Mouse (Mus musculus) CH12.LX (cell line): ENCODE measurements around the gene Slc5a10. TPM values are rescaled to one million over a fixed set of nuclear protein-coding genes. Genes with fewer than 3 reads are reported as not detected.

Experiments used
- DNase-seq: peaks from one replicate; pipeline ENCODE4 v3.0.0-alpha.2; 2013; ENCODE audit errors: extremely low read depth
- H3K27ac ChIP-seq: 2 replicates; pipeline ENCODE4 v1.5.1; 2012; ENCODE audit warnings: low read depth, mild to moderate bottlenecking, control low read depth, moderate library complexity; ENCODE audit not compliant: insufficient read depth
- H3K27me3 ChIP-seq: replicated peaks from 2 replicates; pipeline ENCODE3; 2012; ENCODE audit warnings: inconsistent platforms
- H3K36me3 ChIP-seq, 2 experiments: replicated peaks in 1 of 2; 2 replicates each; pipeline versions ENCODE3 to v1.6.1; 2012; ENCODE audit warnings: inconsistent platforms in 1 of 2, low read length in 1 of 2, mild to moderate bottlenecking in 1 of 2, mixed read lengths in 1 of 2, moderate library complexity in 1 of 2; ENCODE audit not compliant: control insufficient read depth in 1 of 2, insufficient read depth in 1 of 2
- H3K4me1 ChIP-seq, 2 experiments: 2 replicates each; pipeline ENCODE4 v1.6.1; 2012; ENCODE audit warnings: inconsistent platforms in 1 of 2, moderate library complexity in 1 of 2; ENCODE audit not compliant: insufficient read depth in 2 of 2, control insufficient read depth in 1 of 2
- H3K4me2 ChIP-seq: 2 replicates; pipeline ENCODE4 v1.6.1; 2012; ENCODE audit warnings: low read depth, mild to moderate bottlenecking, control low read depth; ENCODE audit not compliant: poor library complexity, insufficient read depth, severe bottlenecking
- H3K4me3 ChIP-seq, 3 experiments: fragments of 150-350 bp in 1 of 3; sonication (generic) in 1 of 3; replicated peaks in 1 of 3; 2 replicates each; pipeline versions ENCODE3 to v1.5.1; 2011 to 2012; ENCODE audit warnings: low read depth in 2 of 3, low read length in 2 of 3, mild to moderate bottlenecking in 2 of 3, moderate library complexity in 2 of 3, control low read depth in 1 of 3, improper control_type of control experiment in 1 of 3, inconsistent platforms in 1 of 3, mixed read lengths in 1 of 3; ENCODE audit not compliant: poor library complexity in 1 of 3
- H3K79me2 ChIP-seq: replicated peaks from 2 replicates; pipeline ENCODE4 v1.6.1; 2012; ENCODE audit warnings: mild to moderate bottlenecking, moderate library complexity; ENCODE audit not compliant: control insufficient read depth, poor library complexity, insufficient read depth, severe bottlenecking; ENCODE audit errors: extremely low read depth
- H3K9ac ChIP-seq: 2 replicates; pipeline ENCODE4 v1.6.1; 2012; ENCODE audit warnings: low read depth, mild to moderate bottlenecking, control low read depth, moderate library complexity; ENCODE audit not compliant: insufficient read depth
- H3K9me3 ChIP-seq: replicated peaks from 2 replicates; pipeline ENCODE3; 2012; ENCODE audit warnings: low read length, inconsistent platforms, mixed read lengths
- BHLHE40 ChIP-seq: IDR thresholded peaks from 2 replicates; pipeline ENCODE4 v1.6.1; 2011; ENCODE audit warnings: mild to moderate bottlenecking, low read depth, low read length, improper control_type of control experiment
- CHD1 ChIP-seq: IDR thresholded peaks from 2 replicates; pipeline ENCODE4 v1.6.1; 2012; ENCODE audit warnings: low read depth, low read length, improper control_type of control experiment, inconsistent platforms
- CHD2 ChIP-seq: IDR thresholded peaks from 2 replicates; pipeline ENCODE4 v1.6.1; 2011; ENCODE audit warnings: low read length, improper control_type of control experiment
- CTCF ChIP-seq, 2 experiments: IDR thresholded peaks in 1 of 2; conservative IDR thresholded peaks in 1 of 2; 2 replicates each; pipeline ENCODE4 v1.5.1; 2011 to 2012; ENCODE audit warnings: low read depth in 2 of 2, low read length in 2 of 2, improper control_type of control experiment in 1 of 2, inconsistent platforms in 1 of 2, mild to moderate bottlenecking in 1 of 2, moderate library complexity in 1 of 2
- E2F4 ChIP-seq: IDR thresholded peaks from 2 replicates; pipeline ENCODE4 v1.6.1; 2011; ENCODE audit warnings: low read depth, low read length, improper control_type of control experiment; ENCODE audit not compliant: insufficient replicate concordance
- ELF1 ChIP-seq: IDR thresholded peaks from 2 replicates; pipeline ENCODE4 v1.6.1; 2014; ENCODE audit warnings: low read depth, mild to moderate bottlenecking, inconsistent platforms, low read length, improper control_type of control experiment
- EP300 ChIP-seq: IDR thresholded peaks from 2 replicates; pipeline ENCODE4 v1.6.1; 2011; ENCODE audit warnings: low read length, improper control_type of control experiment
- ETS1 ChIP-seq: conservative IDR thresholded peaks from 2 replicates; pipeline ENCODE4 v1.6.1; 2012; ENCODE audit warnings: low read depth, mild to moderate bottlenecking, inconsistent platforms, low read length, improper control_type of control experiment, moderate library complexity
- GABPA ChIP-seq: IDR thresholded peaks from 2 replicates; pipeline ENCODE4 v1.6.1; 2012; ENCODE audit warnings: low read depth, low read length, improper control_type of control experiment, inconsistent platforms; ENCODE audit not compliant: insufficient replicate concordance
- HCFC1 ChIP-seq: IDR thresholded peaks from 2 replicates; pipeline ENCODE4 v1.6.1; 2012; ENCODE audit warnings: low read depth, mild to moderate bottlenecking, inconsistent platforms, low read length, improper control_type of control experiment
- IRF4 ChIP-seq: IDR thresholded peaks from 2 replicates; pipeline ENCODE4 v1.6.1; 2014; ENCODE audit warnings: low read depth, mild to moderate bottlenecking, inconsistent platforms, low read length, improper control_type of control experiment
- JUN ChIP-seq: IDR thresholded peaks from 2 replicates; pipeline ENCODE4 v1.6.1; 2011; ENCODE audit warnings: low read depth, mild to moderate bottlenecking, low read length, improper control_type of control experiment, moderate library complexity; ENCODE audit not compliant: insufficient read depth
- JUND ChIP-seq: conservative IDR thresholded peaks from 2 replicates; pipeline ENCODE4 v1.6.1; 2011; ENCODE audit warnings: low read depth, low read length, improper control_type of control experiment
- KAT2A ChIP-seq: IDR thresholded peaks from 2 replicates; pipeline ENCODE4 v1.6.1; 2012; ENCODE audit warnings: low read length, improper control_type of control experiment, inconsistent platforms; ENCODE audit not compliant: insufficient replicate concordance
- MAFK ChIP-seq: IDR thresholded peaks from 2 replicates; pipeline ENCODE4 v1.6.1; 2011; ENCODE audit warnings: low read length, improper control_type of control experiment; ENCODE audit not compliant: insufficient replicate concordance
- MAX ChIP-seq: IDR thresholded peaks from 2 replicates; pipeline ENCODE4 v1.6.1; 2011; ENCODE audit warnings: low read length, improper control_type of control experiment
- MAZ ChIP-seq: IDR thresholded peaks from 2 replicates; pipeline ENCODE4 v1.6.1; 2012; ENCODE audit warnings: low read depth, mild to moderate bottlenecking, inconsistent platforms, low read length, improper control_type of control experiment, moderate library complexity
- MEF2A ChIP-seq: IDR thresholded peaks from 2 replicates; pipeline ENCODE4 v1.6.1; 2014; ENCODE audit warnings: low read depth, mild to moderate bottlenecking, inconsistent platforms, low read length, improper control_type of control experiment, borderline replicate concordance
- MXI1 ChIP-seq: IDR thresholded peaks from 2 replicates; pipeline ENCODE4 v1.6.1; 2011; ENCODE audit warnings: mild to moderate bottlenecking, low read depth, low read length, improper control_type of control experiment
- MYC ChIP-seq: IDR thresholded peaks from 2 replicates; pipeline ENCODE4 v1.6.1; 2011; ENCODE audit warnings: low read depth, mild to moderate bottlenecking, improper control_type of control experiment, low read length
- NELFE ChIP-seq: IDR thresholded peaks from 2 replicates; pipeline ENCODE4 v1.6.1; 2011; ENCODE audit warnings: low read depth, low read length, improper control_type of control experiment
- NRF1 ChIP-seq: IDR thresholded peaks from 2 replicates; pipeline ENCODE4 v1.6.1; 2014; ENCODE audit warnings: low read depth, mild to moderate bottlenecking, inconsistent platforms, low read length, improper control_type of control experiment, moderate library complexity
- PAX5 ChIP-seq: IDR thresholded peaks from 2 replicates; pipeline ENCODE4 v1.6.1; 2012; ENCODE audit warnings: low read length, inconsistent platforms, mixed read lengths
- POLR2A ChIP-seq: IDR thresholded peaks from 2 replicates; pipeline ENCODE4 v1.6.1; 2011; ENCODE audit warnings: low read depth, mild to moderate bottlenecking, improper control_type of control experiment, low read length
- POLR2AphosphoS2 ChIP-seq: IDR thresholded peaks from 2 replicates; pipeline ENCODE4 v1.6.1; 2011; ENCODE audit warnings: low read depth, low read length, improper control_type of control experiment
- RAD21 ChIP-seq: IDR thresholded peaks from 2 replicates; pipeline ENCODE4 v1.6.1; 2011; ENCODE audit warnings: low read depth, mild to moderate bottlenecking, low read length, improper control_type of control experiment, moderate library complexity
- RCOR1 ChIP-seq: conservative IDR thresholded peaks from 2 replicates; pipeline ENCODE4 v1.6.1; 2012; ENCODE audit warnings: low read depth, mild to moderate bottlenecking, inconsistent platforms, low read length, improper control_type of control experiment
- SIN3A ChIP-seq: IDR thresholded peaks from 2 replicates; pipeline ENCODE4 v1.6.1; 2012; ENCODE audit warnings: low read length, improper control_type of control experiment, inconsistent platforms
- SMC3 ChIP-seq: IDR thresholded peaks from 2 replicates; pipeline ENCODE4 v1.6.1; 2011; ENCODE audit warnings: low read depth, low read length, improper control_type of control experiment
- TBP ChIP-seq: conservative IDR thresholded peaks from 2 replicates; pipeline ENCODE4 v1.6.1; 2011; ENCODE audit warnings: low read depth, low read length, improper control_type of control experiment
- TCF12 ChIP-seq: IDR thresholded peaks from 2 replicates; pipeline ENCODE4 v1.6.1; 2014; ENCODE audit warnings: low read depth, mild to moderate bottlenecking, inconsistent platforms, low read length, improper control_type of control experiment
- UBTF ChIP-seq: IDR thresholded peaks from 2 replicates; pipeline ENCODE4 v1.6.1; 2012; ENCODE audit warnings: low read depth, mild to moderate bottlenecking, inconsistent platforms, low read length, improper control_type of control experiment, moderate library complexity
- USF1 ChIP-seq: IDR thresholded peaks from 2 replicates; pipeline ENCODE4 v1.6.1; 2014; ENCODE audit warnings: low read depth, mild to moderate bottlenecking, inconsistent platforms, low read length, improper control_type of control experiment
- USF2 ChIP-seq: conservative IDR thresholded peaks from 2 replicates; pipeline ENCODE4 v1.6.1; 2011; ENCODE audit warnings: low read depth, low read length, improper control_type of control experiment
- ZC3H11A ChIP-seq: IDR thresholded peaks from 2 replicates; pipeline ENCODE4 v1.6.1; 2012; ENCODE audit warnings: low read depth, mild to moderate bottlenecking, inconsistent platforms, low read length, improper control_type of control experiment
- ZKSCAN1 ChIP-seq: IDR thresholded peaks from 2 replicates; pipeline ENCODE4 v1.6.1; 2012; ENCODE audit warnings: low read depth, inconsistent platforms, low read length, improper control_type of control experiment, borderline replicate concordance
- ZMIZ1 ChIP-seq: IDR thresholded peaks from 2 replicates; pipeline ENCODE4 v1.6.1; 2012; ENCODE audit warnings: low read depth, mild to moderate bottlenecking, inconsistent platforms, low read length, improper control_type of control experiment
- ZNF384 ChIP-seq: IDR thresholded peaks from 2 replicates; pipeline ENCODE4 v1.6.1; 2012; ENCODE audit warnings: low read depth, low read length, improper control_type of control experiment, inconsistent platforms
- dilution Hi-C: fragments of 300-500 bp; cut with MboI; formaldehyde crosslinking; loops from 2 replicates; pipeline ENCODE4 v1.14.3; 2020; ENCODE audit warnings: low sequenced_read_pairs; ENCODE audit not compliant: extremely low pct_unique_long_range_greater_than_20kb, extremely low pct_ligation_motif_present
- in situ Hi-C: fragments of 300-500 bp; cut with MboI; formaldehyde crosslinking; loops from 3 replicates; pipeline ENCODE4 v1.14.3; 2019; ENCODE audit warnings: low sequenced_read_pairs, low pct_ligation_motif_present, low pct_unique_long_range_greater_than_20kb, mixed read lengths
- polyA plus RNA-seq: library from polyadenylated mRNA; unstranded; fragments of >175 nt; gene quantifications from 2 replicates; pipeline ENCODE4 v1.2.1, GENCODE M21; 2012; ENCODE audit warnings: low read depth; ENCODE audit not compliant: insufficient read length
- total RNA-seq, 2 experiments: library from RNA; depleted of rRNA; stranded (reverse); fragments of 300-350 nt in 1 of 2; fragments of >200 nt in 1 of 2; gene quantifications; 2 replicates each; pipeline ENCODE4 v1.2.3; 2012 to 2014

The Slc5a10 gene
- total and polyA plus RNA-seq, 3 experiments = 0.70 to 1.6 (median 1.4) TPM

GRCm38 (mm10) chr11:61658360-61658922 lies 62.2 kb downstream of the Slc5a10 start:
- Histone ChIP-seq H3K27ac (peak overlapping the region; percentile 84), H3K4me3 (peak overlapping the region; percentile 46 to 99 (median 65)), H3K27me3 (no peaks in the 10 kb centered on the region), H3K4me2 (peak overlapping the region; percentile 85)
- peak; percentile 45 for DNase-seq
- dilution Hi-C loops = no loop called here
- TF ChIP-seq CTCF (conservative IDR thresholded peaks at IDR 0.05 in 1 of 2, IDR thresholded peaks at IDR 0.05 in 1 of 2; ENCODE audit: low read depth in 2 of 2, low read length in 2 of 2) (peak in 1 of 2 experiments; percentile 51; a peak in 2 of 4 replicates), POLR2A (peak; percentile 17), ZMIZ1 (no peak; the same call in 1 of the 2 replicates), MAZ (0 out of 2 replicates have a peak, but pooled peaks have one; percentile 21), MXI1 (peak; percentile 60; the same call in 1 of the 2 replicates), ELF1 (0 out of 2 replicates have a peak, but pooled peaks have one; percentile 22), HCFC1 (0 out of 2 replicates have a peak, but pooled peaks have one; percentile 30), ZKSCAN1 (peak; percentile 88), EP300 (no peak), ZNF384 (no peak), MAFK (no peak), JUN (no peak), RCOR1 (no peak), NELFE (no peak; the same call in 1 of the 2 replicates), MYC (no peak), MEF2A (0 out of 2 replicates have a peak, but pooled peaks have one; percentile 55), E2F4 (no peak), ETS1 (no peak), GABPA (no peak), MAX (0 out of 2 replicates have a peak, but pooled peaks have one; percentile 50), RAD21 (no peak; the same call in none of the 2 replicates), SIN3A (no peak; the same call in 1 of the 2 replicates), SMC3 (peak; percentile 40), POLR2AphosphoS2 (peak; percentile 90; the same call in 1 of the 2 replicates), JUND (no peak), BHLHE40 (no peak), UBTF (no peak), KAT2A (no peak), CHD1 (no peak), TCF12 (0 out of 2 replicates have a peak, but pooled peaks have one; percentile 35), ZC3H11A (no peak), USF2 (no peak), CHD2 (0 out of 2 replicates have a peak, but pooled peaks have one; percentile 31), NRF1 (0 out of 2 replicates have a peak, but pooled peaks have one; percentile 17), USF1 (no peak), IRF4 (0 out of 2 replicates have a peak, but pooled peaks have one; percentile 32), PAX5 (no peak), TBP (no peak)
- TF ChIP-seq, all 38 proteins: peak for 15
- H3K79me2 ChIP-seq = peaks cover 100% of the 10 kb centered on the region
- peaks cover 80 to 95% of the 10 kb centered on the region in 2 experiments for H3K36me3 ChIP-seq
- H3K9ac ChIP-seq = peak overlapping the region; percentile 100
- in situ Hi-C loops = no loop called here
- no peaks in the 10 kb centered on the region for H3K9me3 ChIP-seq
- peaks cover 36 to 54% of the 10 kb centered on the region in 2 experiments for H3K4me1 ChIP-seq
